Mouse (Mus musculus): ENCODE data around the gene C1galt1. TPM values are rescaled to one million over a fixed set of nuclear protein-coding genes. Genes with fewer than 3 reads are reported as not detected.

The C1galt1 gene
- total and polyA plus RNA-seq, 2 experiments from 2014 or later = 1.4 to 16.8 TPM

DNA sequence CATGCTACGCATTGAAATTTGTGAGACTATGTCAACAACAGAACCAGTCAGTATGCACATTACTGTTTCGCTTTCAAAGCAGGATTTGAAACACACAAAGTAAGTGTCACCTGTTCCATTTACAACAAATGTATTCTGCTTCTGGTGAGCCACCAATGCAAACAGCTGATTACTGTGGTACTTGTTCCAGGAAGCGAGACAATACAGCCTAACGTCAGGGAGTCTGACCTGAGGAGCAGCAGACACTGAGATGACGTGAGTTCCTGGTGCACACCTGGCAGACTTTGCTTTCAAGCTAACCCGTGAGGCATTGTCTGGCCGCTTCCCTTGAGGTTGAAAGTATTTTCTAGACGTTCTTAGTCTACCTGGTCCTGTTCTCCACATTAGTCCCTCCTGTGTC is 13.8 kb upstream of the C1galt1 start:
- Histone ChIP-seq H3K9ac (replicated peaks; ENCODE audit: low read length, poor library complexity, severe bottlenecking) (no peak overlapping the region), H3K27me3 (ENCODE audit: insufficient read depth, low read length) (no peaks in the 10 kb centered on the region), H3K4me2 (ENCODE audit: low read depth, low read length, poor library complexity, severe bottlenecking) (no peak overlapping the region), H3K36me3 (ENCODE audit: insufficient read depth, low read length) (no peaks in the 10 kb centered on the region), H3K9me3 (ENCODE audit: low read length) (no peaks in the 10 kb centered on the region), H3K4me1 (ENCODE audit: insufficient read depth, low read length) (no peaks in the 10 kb centered on the region), H3K27ac (ENCODE audit: low read depth, low read length) (no peak overlapping the region), H3K4me3 (ENCODE audit: low read depth, low read length) (no peak overlapping the region)
- no peak for DNase-seq (ENCODE audit: low spot score)
- WGBS = 81% methylated on average over 8 of the region's 8 CpGs
- no peak for ATAC-seq (ENCODE audit: low FRiP score)
- TF ChIP-seq CTCF (IDR thresholded peaks at IDR 0.05) = no peak

DNA sequence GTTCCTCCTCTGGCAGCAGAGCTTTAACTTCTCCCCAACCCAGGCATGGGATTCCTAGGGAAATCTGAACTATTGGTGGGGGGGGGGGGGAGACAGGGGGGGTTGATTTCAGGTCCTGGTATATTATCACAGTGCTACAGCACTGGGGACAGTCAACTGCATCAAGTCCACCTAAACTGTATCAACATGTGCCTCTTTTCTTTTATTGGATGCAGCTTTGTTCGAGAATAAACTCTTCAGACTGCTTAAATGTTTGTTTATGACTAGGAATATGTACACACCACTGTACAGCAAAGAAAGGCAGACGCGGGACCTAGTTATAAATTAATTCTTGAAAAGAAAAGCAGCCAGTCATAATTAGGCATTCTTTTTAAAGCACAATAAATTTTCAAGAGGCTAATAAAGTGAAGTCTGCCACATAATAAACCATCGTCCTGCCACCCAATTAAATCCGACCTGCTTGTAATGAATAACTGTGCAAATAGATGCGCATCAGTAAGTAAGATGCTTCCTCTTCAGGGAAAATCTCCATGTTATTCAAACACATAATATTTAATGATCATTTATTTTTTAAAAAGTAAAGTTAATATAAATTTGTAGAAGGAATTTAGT is 12.0 kb upstream of the C1galt1 start:
- ATAC-seq (ENCODE audit: low FRiP score) (no peak), DNase-seq (ENCODE audit: low spot score) (no peak)
- Histone ChIP-seq H3K4me2 (ENCODE audit: low read depth, low read length, poor library complexity, severe bottlenecking) (no peak overlapping the region), H3K27me3 (ENCODE audit: insufficient read depth, low read length) (no peaks in the 10 kb centered on the region), H3K9ac (replicated peaks; ENCODE audit: low read length, poor library complexity, severe bottlenecking) (no peak overlapping the region), H3K27ac (ENCODE audit: low read depth, low read length) (no peak overlapping the region), H3K36me3 (ENCODE audit: insufficient read depth, low read length) (no peaks in the 10 kb centered on the region), H3K9me3 (ENCODE audit: low read length) (no peaks in the 10 kb centered on the region), H3K4me3 (ENCODE audit: low read depth, low read length) (no peak overlapping the region), H3K4me1 (ENCODE audit: insufficient read depth, low read length) (no peaks in the 10 kb centered on the region)
- 60% methylated on average over 6 of the region's 6 CpGs for WGBS
- TF ChIP-seq CTCF (IDR thresholded peaks at IDR 0.05) = no peak

DNA sequence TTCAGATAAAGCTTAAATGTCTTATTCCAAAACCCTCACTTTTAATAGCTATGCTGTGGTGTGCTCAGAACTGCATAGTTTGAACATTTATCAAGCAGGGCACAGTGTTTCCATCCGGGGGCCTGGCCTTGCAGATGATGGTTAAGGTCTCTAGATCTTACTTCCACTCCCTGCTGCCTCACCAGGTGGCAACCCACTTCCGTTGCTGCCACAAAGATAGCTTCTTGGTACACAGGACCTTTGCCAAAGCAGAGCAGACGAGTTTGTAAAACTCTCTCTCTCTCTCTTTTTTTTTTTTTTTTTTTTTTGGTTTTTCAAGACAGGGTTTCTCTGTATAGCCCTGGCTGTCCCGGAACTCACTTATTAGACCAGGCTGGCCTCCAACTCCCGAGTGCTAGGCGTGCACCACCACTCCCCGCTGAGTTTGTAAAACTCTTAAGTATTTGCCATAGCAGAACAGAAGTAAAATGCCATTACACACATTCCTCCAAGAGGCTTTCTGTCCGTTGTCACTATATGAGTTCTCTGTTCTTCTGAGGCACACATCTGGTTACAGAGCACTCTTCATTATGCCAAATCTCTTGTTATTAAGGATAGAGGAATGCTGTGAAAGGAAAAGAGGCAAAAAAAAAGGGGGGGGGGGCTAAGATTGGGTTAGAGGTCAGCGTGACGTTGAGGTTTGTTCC is 773 bp upstream of the C1galt1 start:
- H3K4me2 ChIP-seq (ENCODE audit: low read depth, low read length, poor library complexity, severe bottlenecking) = peak overlapping the region; percentile 64
- ATAC-seq (ENCODE audit: low FRiP score) = no peak
- TF ChIP-seq CTCF (IDR thresholded peaks at IDR 0.05) = no peak
- no peaks in the 10 kb centered on the region for H3K9me3 ChIP-seq (ENCODE audit: low read length)
- H3K4me3 ChIP-seq (ENCODE audit: low read depth, low read length) = peak overlapping the region; percentile 86
- peaks cover 8% of the 10 kb centered on the region for H3K4me1 ChIP-seq (ENCODE audit: insufficient read depth, low read length)
- 61% methylated on average over 10 of the region's 10 CpGs for WGBS
- no peaks in the 10 kb centered on the region for H3K27me3 ChIP-seq (ENCODE audit: insufficient read depth, low read length)
- H3K27ac ChIP-seq (ENCODE audit: low read depth, low read length) = peak overlapping the region; percentile 92; the same call in 1 of the 2 replicates
- H3K9ac ChIP-seq (replicated peaks; ENCODE audit: low read length, poor library complexity, severe bottlenecking) = no peak overlapping the region
- H3K36me3 ChIP-seq (ENCODE audit: insufficient read depth, low read length) = no peaks in the 10 kb centered on the region
- DNase-seq (ENCODE audit: low spot score) = no peak

DNA sequence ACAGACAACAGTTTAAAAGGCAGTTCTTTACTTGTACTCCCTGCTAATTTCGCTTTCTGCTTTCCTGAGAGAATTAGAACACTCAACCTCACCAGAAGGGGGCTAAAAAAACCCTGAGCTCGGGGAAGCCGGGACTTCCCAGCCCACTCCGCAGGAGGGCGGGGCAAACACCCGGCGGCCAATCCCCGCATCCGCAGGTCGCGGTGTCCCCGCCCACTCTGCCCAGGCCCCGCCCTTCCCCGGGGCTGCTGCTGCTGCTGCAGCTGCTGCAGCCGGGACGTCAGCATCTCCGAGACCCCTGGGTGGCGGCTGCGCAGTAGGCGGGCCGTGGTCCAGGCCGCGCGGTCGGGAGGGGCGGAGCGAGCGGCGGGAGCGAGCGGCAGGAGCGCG is 235 bp upstream of the C1galt1 start:
- 0% methylated on average over 24 of the region's 33 CpGs for WGBS
- peak overlapping the region; percentile 64 for H3K4me2 ChIP-seq (ENCODE audit: low read depth, low read length, poor library complexity, severe bottlenecking)
- no peaks in the 10 kb centered on the region for H3K9me3 ChIP-seq (ENCODE audit: low read length)
- H3K27ac ChIP-seq (ENCODE audit: low read depth, low read length) = peak overlapping the region; percentile 92
- peak overlapping the region; percentile 86 for H3K4me3 ChIP-seq (ENCODE audit: low read depth, low read length)
- peak; percentile 99 for ATAC-seq (ENCODE audit: low FRiP score)
- H3K27me3 ChIP-seq (ENCODE audit: insufficient read depth, low read length) = no peaks in the 10 kb centered on the region
- H3K36me3 ChIP-seq (ENCODE audit: insufficient read depth, low read length) = no peaks in the 10 kb centered on the region
- TF ChIP-seq CTCF (IDR thresholded peaks at IDR 0.05) = peak; percentile 67
- peak; percentile 96 for DNase-seq (ENCODE audit: low spot score)
- H3K9ac ChIP-seq (replicated peaks; ENCODE audit: low read length, poor library complexity, severe bottlenecking) = peak overlapping the region; percentile 91
- H3K4me1 ChIP-seq (ENCODE audit: insufficient read depth, low read length) = peaks cover 8% of the 10 kb centered on the region

DNA sequence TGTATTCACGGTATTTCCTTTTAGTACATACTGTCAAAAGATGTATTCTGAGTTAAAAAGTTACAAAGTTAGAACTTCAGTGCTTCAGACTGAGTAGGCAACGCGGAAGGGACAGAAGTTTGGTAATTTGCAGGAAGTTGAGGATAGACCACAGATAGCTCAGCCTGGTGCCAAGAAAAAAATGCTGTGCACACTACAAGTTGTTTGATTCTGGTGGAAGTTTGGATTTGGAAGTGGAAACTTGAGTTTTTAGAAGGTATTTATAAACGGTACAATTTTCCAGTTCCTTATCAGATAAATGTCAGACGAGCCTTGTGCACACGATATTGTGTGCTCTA is 1.0 kb downstream of the C1galt1 start:
- no peak for TF ChIP-seq CTCF (IDR thresholded peaks at IDR 0.05)
- DNase-seq (ENCODE audit: low spot score) (no peak), ATAC-seq (ENCODE audit: low FRiP score) (no peak)
- Histone ChIP-seq H3K27me3 (ENCODE audit: insufficient read depth, low read length) (no peaks in the 10 kb centered on the region), H3K4me2 (ENCODE audit: low read depth, low read length, poor library complexity, severe bottlenecking) (peak overlapping the region; percentile 64), H3K27ac (ENCODE audit: low read depth, low read length) (no peak overlapping the region), H3K9me3 (ENCODE audit: low read length) (no peaks in the 10 kb centered on the region), H3K36me3 (ENCODE audit: insufficient read depth, low read length) (no peaks in the 10 kb centered on the region), H3K4me3 (ENCODE audit: low read depth, low read length) (peak overlapping the region; percentile 86), H3K4me1 (ENCODE audit: insufficient read depth, low read length) (peaks cover 8% of the 10 kb centered on the region), H3K9ac (replicated peaks; ENCODE audit: low read length, poor library complexity, severe bottlenecking) (peak overlapping the region; percentile 91; the same call in 1 of the 2 replicates)
- 20% methylated on average over 6 of the region's 6 CpGs for WGBS

DNA sequence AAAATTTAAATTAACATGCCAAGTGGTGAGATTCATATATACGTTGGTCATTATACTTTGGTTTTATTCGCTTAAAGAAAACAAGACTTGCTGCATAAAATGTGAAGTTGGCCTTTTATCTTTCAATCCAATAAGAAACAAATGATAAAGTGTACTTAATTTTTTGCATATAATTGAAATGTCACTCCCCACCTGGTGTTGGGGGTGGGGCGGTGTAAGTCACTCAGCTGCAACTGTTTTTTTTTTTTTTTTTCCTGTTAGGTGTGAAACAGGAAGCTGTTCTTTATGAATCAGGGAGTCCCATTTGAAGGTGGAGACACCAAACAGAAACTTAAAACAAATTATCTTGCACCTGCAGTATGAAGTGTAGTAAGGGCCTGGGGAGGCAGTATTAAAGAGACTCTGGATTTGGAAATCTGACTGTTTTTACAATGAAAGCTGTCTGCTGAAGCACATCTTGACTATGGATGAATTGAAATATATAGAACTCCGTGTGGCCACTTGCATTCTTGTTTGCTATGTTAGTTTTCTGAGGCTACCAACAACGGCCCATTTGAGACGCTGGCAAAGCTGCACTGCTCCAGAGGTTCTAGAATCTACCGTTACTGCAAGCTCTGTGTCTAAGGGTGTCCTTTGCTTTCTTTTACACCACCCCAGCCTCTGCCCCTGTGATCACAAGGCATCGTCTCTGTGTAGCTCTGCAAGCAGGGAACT is 2.2 kb downstream of the C1galt1 start:
- Histone ChIP-seq H3K4me1 (ENCODE audit: insufficient read depth, low read length) (peaks cover 8% of the 10 kb centered on the region), H3K27me3 (ENCODE audit: insufficient read depth, low read length) (no peaks in the 10 kb centered on the region), H3K4me3 (ENCODE audit: low read depth, low read length) (peak overlapping the region; percentile 12; the same call in 1 of the 2 replicates), H3K9me3 (ENCODE audit: low read length) (no peaks in the 10 kb centered on the region), H3K27ac (ENCODE audit: low read depth, low read length) (no peak overlapping the region), H3K9ac (replicated peaks; ENCODE audit: low read length, poor library complexity, severe bottlenecking) (0 out of 2 replicates have a peak overlapping the region, but pooled peaks have one; percentile 10), H3K4me2 (ENCODE audit: low read depth, low read length, poor library complexity, severe bottlenecking) (peak overlapping the region; percentile 36), H3K36me3 (ENCODE audit: insufficient read depth, low read length) (no peaks in the 10 kb centered on the region)
- ATAC-seq (ENCODE audit: low FRiP score) (no peak), DNase-seq (ENCODE audit: low spot score) (no peak)
- WGBS = 71% methylated on average over 8 of the region's 8 CpGs
- no peak for TF ChIP-seq CTCF (IDR thresholded peaks at IDR 0.05)
